Mouse (Mus musculus): ENCODE measurements around the gene Ank3. TPM values are rescaled to one million over a fixed set of nuclear protein-coding genes. Genes with fewer than 3 reads are reported as not detected.

Ank3 gene
- polyA plus RNA-seq, 1 experiment, result 9.3 TPM

GRCm38 (mm10) chr10:69706851-69707788 lies 308.5 kb downstream of the Ank3 start:
- no peak overlapping the region for H3K27ac ChIP-seq (ENCODE audit: insufficient read depth, low read depth, low read length)
- no peaks in the 10 kb centered on the region for H3K36me3 ChIP-seq (ENCODE audit: control insufficient read depth, insufficient read depth, low read length)
- H3K27me3 ChIP-seq (ENCODE audit: control insufficient read depth, insufficient read depth, low read length), result no peaks in the 10 kb centered on the region
- WGBS, result 37% methylated on average over 14 of the region's 14 CpGs
- H3K4me1 ChIP-seq (ENCODE audit: control insufficient read depth, insufficient read depth, insufficient read length, low read length), result no peaks in the 10 kb centered on the region
- H3K4me3 ChIP-seq (ENCODE audit: low read depth, low read length), result no peak overlapping the region
- no peak for TF ChIP-seq CTCF (IDR thresholded peaks at IDR 0.05; ENCODE audit: extremely low read depth, insufficient read length, insufficient replicate concordance, low read depth, low read length)

GRCm38 (mm10) chr10:69707844-69708550 lies 309.4 kb downstream of the Ank3 start:
- Histone ChIP-seq H3K4me3 (ENCODE audit: low read depth, low read length) (no peak overlapping the region), H3K27me3 (ENCODE audit: control insufficient read depth, insufficient read depth, low read length) (no peaks in the 10 kb centered on the region), H3K27ac (ENCODE audit: insufficient read depth, low read depth, low read length) (no peak overlapping the region), H3K36me3 (ENCODE audit: control insufficient read depth, insufficient read depth, low read length) (no peaks in the 10 kb centered on the region), H3K4me1 (ENCODE audit: control insufficient read depth, insufficient read depth, insufficient read length, low read length) (no peaks in the 10 kb centered on the region)
- WGBS, result 83% methylated on average over 11 of the region's 11 CpGs
- TF ChIP-seq POLR2A (IDR thresholded peaks at IDR 0.05; ENCODE audit: low read depth, low read length) (no peak), CTCF (IDR thresholded peaks at IDR 0.05; ENCODE audit: extremely low read depth, insufficient read length, insufficient replicate concordance, low read depth, low read length) (no peak)

GRCm38 (mm10) chr10:69709631-69710030 lies 311.1 kb downstream of the Ank3 start:
- no peak overlapping the region for H3K4me3 ChIP-seq (ENCODE audit: low read depth, low read length)
- TF ChIP-seq POLR2A (IDR thresholded peaks at IDR 0.05; ENCODE audit: low read depth, low read length) (no peak), CTCF (IDR thresholded peaks at IDR 0.05; ENCODE audit: extremely low read depth, insufficient read length, insufficient replicate concordance, low read depth, low read length) (no peak)
- H3K27me3 ChIP-seq (ENCODE audit: control insufficient read depth, insufficient read depth, low read length), result no peaks in the 10 kb centered on the region
- H3K4me1 ChIP-seq (ENCODE audit: control insufficient read depth, insufficient read depth, insufficient read length, low read length), result no peaks in the 10 kb centered on the region
- H3K36me3 ChIP-seq (ENCODE audit: control insufficient read depth, insufficient read depth, low read length), result no peaks in the 10 kb centered on the region
- 65% methylated on average over 2 of the region's 2 CpGs for WGBS
- no peak overlapping the region for H3K27ac ChIP-seq (ENCODE audit: insufficient read depth, low read depth, low read length)

GRCm38 (mm10) chr10:69710802-69711201 lies 312.2 kb downstream of the Ank3 start:
- no peak overlapping the region for H3K4me3 ChIP-seq (ENCODE audit: low read depth, low read length)

GRCm38 (mm10) chr10:69716907-69717306 lies 318.3 kb downstream of the Ank3 start:
- Histone ChIP-seq H3K36me3 (ENCODE audit: control insufficient read depth, insufficient read depth, low read length) (no peaks in the 10 kb centered on the region), H3K4me1 (ENCODE audit: control insufficient read depth, insufficient read depth, insufficient read length, low read length) (no peaks in the 10 kb centered on the region), H3K4me3 (ENCODE audit: low read depth, low read length) (no peak overlapping the region), H3K27me3 (ENCODE audit: control insufficient read depth, insufficient read depth, low read length) (no peaks in the 10 kb centered on the region), H3K27ac (ENCODE audit: insufficient read depth, low read depth, low read length) (no peak overlapping the region)
- no peak for TF ChIP-seq CTCF (IDR thresholded peaks at IDR 0.05; ENCODE audit: extremely low read depth, insufficient read length, insufficient replicate concordance, low read depth, low read length)
- no peak for TF ChIP-seq POLR2A (IDR thresholded peaks at IDR 0.05; ENCODE audit: low read depth, low read length)
- 64% methylated on average over 4 of the region's 4 CpGs for WGBS

More at GRCm38 (mm10) chr10:69710802-69711201, 312.2 kb downstream of the Ank3 start:
- H3K27me3 ChIP-seq (ENCODE audit: control insufficient read depth, insufficient read depth, low read length), result no peaks in the 10 kb centered on the region
- no peaks in the 10 kb centered on the region for H3K4me1 ChIP-seq (ENCODE audit: control insufficient read depth, insufficient read depth, insufficient read length, low read length)
- no peak overlapping the region for H3K27ac ChIP-seq (ENCODE audit: insufficient read depth, low read depth, low read length)
- H3K36me3 ChIP-seq (ENCODE audit: control insufficient read depth, insufficient read depth, low read length), result no peaks in the 10 kb centered on the region
- 72% methylated on average over 5 of the region's 5 CpGs for WGBS
- TF ChIP-seq POLR2A (IDR thresholded peaks at IDR 0.05; ENCODE audit: low read depth, low read length) (no peak), CTCF (IDR thresholded peaks at IDR 0.05; ENCODE audit: extremely low read depth, insufficient read length, insufficient replicate concordance, low read depth, low read length) (no peak)

GRCm38 (mm10) chr10:69719421-69719820 lies 320.8 kb downstream of the Ank3 start:
- Histone ChIP-seq H3K4me3 (ENCODE audit: low read depth, low read length) (no peak overlapping the region), H3K4me1 (ENCODE audit: control insufficient read depth, insufficient read depth, insufficient read length, low read length) (no peaks in the 10 kb centered on the region), H3K27me3 (ENCODE audit: control insufficient read depth, insufficient read depth, low read length) (no peaks in the 10 kb centered on the region), H3K36me3 (ENCODE audit: control insufficient read depth, insufficient read depth, low read length) (no peaks in the 10 kb centered on the region), H3K27ac (ENCODE audit: insufficient read depth, low read depth, low read length) (no peak overlapping the region)
- 87% methylated on average over 5 of the region's 5 CpGs for WGBS
- TF ChIP-seq CTCF (IDR thresholded peaks at IDR 0.05; ENCODE audit: extremely low read depth, insufficient read length, insufficient replicate concordance, low read depth, low read length) (no peak), POLR2A (IDR thresholded peaks at IDR 0.05; ENCODE audit: low read depth, low read length) (no peak)

GRCm38 (mm10) chr10:69719901-69720415 lies 321.4 kb downstream of the Ank3 start:
- H3K4me1 ChIP-seq (ENCODE audit: control insufficient read depth, insufficient read depth, insufficient read length, low read length), result no peaks in the 10 kb centered on the region
- TF ChIP-seq POLR2A (IDR thresholded peaks at IDR 0.05; ENCODE audit: low read depth, low read length) (no peak), CTCF (IDR thresholded peaks at IDR 0.05; ENCODE audit: extremely low read depth, insufficient read length, insufficient replicate concordance, low read depth, low read length) (no peak)
- H3K4me3 ChIP-seq (ENCODE audit: low read depth, low read length), result no peak overlapping the region
- no peaks in the 10 kb centered on the region for H3K27me3 ChIP-seq (ENCODE audit: control insufficient read depth, insufficient read depth, low read length)
- H3K27ac ChIP-seq (ENCODE audit: insufficient read depth, low read depth, low read length), result no peak overlapping the region
- WGBS, result 45% methylated on average over 12 of the region's 12 CpGs
- H3K36me3 ChIP-seq (ENCODE audit: control insufficient read depth, insufficient read depth, low read length), result no peaks in the 10 kb centered on the region
